Mouse (Mus musculus): ENCODE data around the gene Lyrm1. TPM values are rescaled to one million over a fixed set of nuclear protein-coding genes. Genes with fewer than 3 reads are reported as not detected.
A peak's percentile ranks its signal among the peaks of the same experiment; 100 is the strongest.

Gene Lyrm1
- total RNA-seq, 2 experiments from 2014 or later, result 8.6 to 12.2 TPM

GRCm38 (mm10) chr7:119881229-119881628, 14.4 kb upstream of the Lyrm1 start:
- no peak for DNase-seq
- intact Hi-C loops (cut with DNase I), result no loop called here

- intact Hi-C loops (cut with DNase I), result no loop called here
- DNase-seq, result no peak
Measured at GRCm38 (mm10) chr7:119887887-119888286, 7.8 kb upstream of the Lyrm1 start.

GRCm38 (mm10) chr7:119892198-119892597, 3.5 kb upstream of the Lyrm1 start:
- intact Hi-C loops (cut with DNase I), result loop anchor here (10.0 kb wide), 1 partner anchor 943 kb away; no protein-coding TSS in a partner anchor
- no peak for DNase-seq

- DNase-seq, result no peak
- intact Hi-C loops (cut with DNase I), result loop anchor here (10.0 kb wide), 1 partner anchor 942 kb away; no protein-coding TSS in a partner anchor
Measured at GRCm38 (mm10) chr7:119892742-119893141, 2.9 kb upstream of the Lyrm1 start.

- intact Hi-C loops (cut with DNase I), result loop anchor here (10.0 kb wide), 1 partner anchor 940 kb away; no protein-coding TSS in a partner anchor
- no peak for DNase-seq
Measured at GRCm38 (mm10) chr7:119894818-119895544, 680 bp upstream of the Lyrm1 start.

- intact Hi-C loops (cut with DNase I), result loop anchor here (10.0 kb wide), 1 partner anchor 937 kb away; no protein-coding TSS in a partner anchor
- DNase-seq, result no peak
Measured at GRCm38 (mm10) chr7:119897521-119898109, 2.0 kb downstream of the Lyrm1 start.

- intact Hi-C loops (cut with DNase I), result loop anchor here (10.0 kb wide), 1 partner anchor 936 kb away; no protein-coding TSS in a partner anchor
Measured at GRCm38 (mm10) chr7:119898247-119898856, 2.7 kb downstream of the Lyrm1 start.

GRCm38 (mm10) chr7:119899386-119900057, 3.9 kb downstream of the Lyrm1 start:
- intact Hi-C loops (cut with DNase I), result loop anchor here (10.0 kb wide), 1 partner anchor 935 kb away; no protein-coding TSS in a partner anchor
- DNase-seq, result no peak

More at GRCm38 (mm10) chr7:119898247-119898856, 2.7 kb downstream of the Lyrm1 start:
- DNase-seq, result no peak

- intact Hi-C loops (cut with DNase I), result no loop called here
- no peak for DNase-seq
Measured at GRCm38 (mm10) chr7:119906523-119907215, 11.0 kb downstream of the Lyrm1 start.

GRCm38 (mm10) chr7:119911727-119912126, 16.1 kb downstream of the Lyrm1 start:
- no peak for DNase-seq
- intact Hi-C loops (cut with DNase I), result no loop called here

GRCm38 (mm10) chr7:119920457-119920856, 24.8 kb downstream of the Lyrm1 start:
- no peak for DNase-seq
- intact Hi-C loops (cut with DNase I), result no loop called here

- intact Hi-C loops (cut with DNase I), result no loop called here
- DNase-seq, result no peak
Measured at GRCm38 (mm10) chr7:119921054-119921453, 25.4 kb downstream of the Lyrm1 start.

- DNase-seq, result no peak
- intact Hi-C loops (cut with DNase I), result no loop called here
Measured at GRCm38 (mm10) chr7:119928783-119929440, 33.3 kb downstream of the Lyrm1 start.

GRCm38 (mm10) chr7:119936321-119936720, 40.7 kb downstream of the Lyrm1 start:
- no peak for DNase-seq
- intact Hi-C loops (cut with DNase I), result no loop called here

- DNase-seq, result no peak
- intact Hi-C loops (cut with DNase I), result no loop called here
Measured at GRCm38 (mm10) chr7:119937036-119937435, 41.4 kb downstream of the Lyrm1 start.

- intact Hi-C loops (cut with DNase I), result no loop called here
- DNase-seq, result peak; percentile 29 to 41
Measured at GRCm38 (mm10) chr7:119941569-119941968, 45.9 kb downstream of the Lyrm1 start.

- intact Hi-C loops (cut with DNase I), result no loop called here
- no peak for DNase-seq
Measured at GRCm38 (mm10) chr7:119954047-119954446, 58.4 kb downstream of the Lyrm1 start.

- intact Hi-C loops (cut with DNase I), result no loop called here
- no peak for DNase-seq
Measured at GRCm38 (mm10) chr7:119957421-119957820, 61.8 kb downstream of the Lyrm1 start.

GRCm38 (mm10) chr7:119959091-119959490, 63.4 kb downstream of the Lyrm1 start:
- intact Hi-C loops (cut with DNase I), result no loop called here
- no peak for DNase-seq

- DNase-seq, result no peak
- intact Hi-C loops (cut with DNase I), result no loop called here
Measured at GRCm38 (mm10) chr7:119959491-119959890, 63.8 kb downstream of the Lyrm1 start.
